Mouse (Mus musculus) testis, adult 2 months (tissue): ENCODE results near the gene Bckdha.

ENCODE experiments used
- CTCF ChIP-seq: fragments of 200-500 bp; IDR thresholded peaks from 2 replicates; pipeline ENCODE4 v1.5.1; 2012; ENCODE audit warnings: low read depth, mild to moderate bottlenecking, inconsistent platforms, low read length, moderate library complexity; ENCODE audit not compliant: control insufficient read depth, insufficient read depth, insufficient replicate concordance
- POLR2A ChIP-seq: fragments of 200-500 bp; IDR thresholded peaks from 2 replicates; pipeline ENCODE4 v1.6.1; 2012; ENCODE audit warnings: low read depth, mild to moderate bottlenecking, inconsistent platforms, low read length, moderate library complexity; ENCODE audit not compliant: control insufficient read depth

- TF ChIP-seq CTCF (no peak), POLR2A (no peak)
Observed at GRCm38 (mm10) chr7:25628323-25628620, 30.5 kb downstream of the Bckdha start.
